Mouse (Mus musculus): ENCODE data around the gene Serhl. TPM values are rescaled to one million over a fixed set of nuclear protein-coding genes. Genes with fewer than 3 reads are reported as not detected.
A peak's percentile ranks its signal among the peaks of the same experiment; 100 is the strongest.

Serhl gene
- total RNA-seq, 2 experiments from 2014 or later, result 9.3 to 10.1 TPM

DNA sequence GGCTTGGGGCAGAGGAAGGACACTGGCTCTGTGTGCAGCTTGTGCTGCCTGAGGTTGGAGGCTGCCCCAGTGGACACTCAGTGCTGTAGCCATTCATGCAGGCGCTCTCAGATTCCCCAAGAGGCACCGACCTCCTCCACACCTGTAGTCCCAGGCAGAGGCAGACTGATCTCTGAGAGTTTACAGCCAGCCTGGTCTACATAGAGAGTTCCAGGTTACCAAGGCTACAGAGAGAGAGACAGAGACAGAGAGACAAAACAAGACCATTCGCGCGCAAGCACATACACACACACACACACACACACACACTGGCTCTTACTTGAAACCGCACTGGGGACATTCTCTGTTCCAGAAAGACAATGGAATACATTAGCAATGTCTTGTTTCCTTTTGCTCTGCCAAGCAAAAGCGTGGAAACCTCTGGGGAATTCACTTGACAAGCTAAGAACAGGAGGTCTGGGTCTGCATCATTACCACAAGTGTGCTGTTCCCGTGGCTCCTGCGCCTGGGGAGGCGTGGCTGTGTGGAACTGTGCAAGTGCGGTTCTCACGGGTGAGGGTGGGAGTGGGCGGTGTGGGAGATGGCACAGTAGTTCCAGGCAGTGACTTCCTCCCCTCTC is 5.2 kb upstream of the Serhl start:
- DNase-seq, result peak; percentile 23 to 37

DNA sequence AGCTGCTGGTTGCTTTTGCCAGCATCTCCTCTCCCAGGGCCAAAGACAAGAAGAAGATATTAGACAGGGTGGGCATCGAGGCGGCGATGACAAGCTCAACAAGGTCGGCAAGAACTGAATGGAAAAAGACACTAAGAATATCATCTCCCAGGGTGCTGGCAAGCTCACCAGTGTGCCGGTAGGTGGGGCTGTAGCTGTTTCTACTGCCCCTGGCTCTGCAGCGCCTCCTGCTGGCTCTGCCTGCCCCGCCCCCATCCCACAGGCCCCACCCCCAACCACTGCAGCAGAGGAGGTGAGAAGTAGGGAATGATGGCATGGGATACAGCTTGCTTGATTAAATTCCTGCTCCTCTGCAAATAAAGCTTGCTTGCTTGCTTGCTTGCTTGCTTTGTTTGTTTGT is 3.4 kb upstream of the Serhl start:
- DNase-seq, result no peak

DNA sequence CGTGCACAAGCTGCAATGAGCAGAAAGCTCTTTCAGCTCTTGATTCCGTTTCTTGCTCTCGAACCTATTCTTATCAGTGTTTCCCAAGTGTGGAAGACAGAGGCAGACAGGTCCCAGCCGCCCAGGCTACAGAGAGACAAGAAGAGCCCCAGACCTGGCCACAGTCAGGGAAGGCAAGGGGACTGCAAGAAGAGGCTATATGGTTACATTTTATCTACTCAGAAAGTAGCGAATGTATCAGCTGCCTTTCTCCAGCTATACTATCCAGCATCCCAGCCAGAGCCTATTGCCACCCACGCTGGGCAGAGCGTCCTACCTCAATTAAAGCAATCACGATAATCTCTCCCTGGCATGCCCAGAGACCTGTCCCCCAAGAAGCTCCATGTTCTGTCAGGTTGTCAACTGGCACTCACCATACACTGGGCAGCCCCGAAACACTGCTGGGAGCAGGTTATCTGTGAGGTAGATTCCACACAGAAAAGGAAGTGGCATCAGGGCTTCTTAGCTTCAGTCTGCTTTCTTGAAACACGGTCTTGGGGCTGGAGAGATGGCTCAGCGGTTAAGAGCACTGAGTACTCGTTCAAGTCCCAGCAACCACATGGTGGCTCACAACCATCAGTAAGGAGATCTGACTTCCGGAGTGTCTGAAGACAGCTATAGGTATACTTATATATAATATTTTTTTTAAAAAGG is 2.5 kb upstream of the Serhl start:
- DNase-seq, result no peak

DNA sequence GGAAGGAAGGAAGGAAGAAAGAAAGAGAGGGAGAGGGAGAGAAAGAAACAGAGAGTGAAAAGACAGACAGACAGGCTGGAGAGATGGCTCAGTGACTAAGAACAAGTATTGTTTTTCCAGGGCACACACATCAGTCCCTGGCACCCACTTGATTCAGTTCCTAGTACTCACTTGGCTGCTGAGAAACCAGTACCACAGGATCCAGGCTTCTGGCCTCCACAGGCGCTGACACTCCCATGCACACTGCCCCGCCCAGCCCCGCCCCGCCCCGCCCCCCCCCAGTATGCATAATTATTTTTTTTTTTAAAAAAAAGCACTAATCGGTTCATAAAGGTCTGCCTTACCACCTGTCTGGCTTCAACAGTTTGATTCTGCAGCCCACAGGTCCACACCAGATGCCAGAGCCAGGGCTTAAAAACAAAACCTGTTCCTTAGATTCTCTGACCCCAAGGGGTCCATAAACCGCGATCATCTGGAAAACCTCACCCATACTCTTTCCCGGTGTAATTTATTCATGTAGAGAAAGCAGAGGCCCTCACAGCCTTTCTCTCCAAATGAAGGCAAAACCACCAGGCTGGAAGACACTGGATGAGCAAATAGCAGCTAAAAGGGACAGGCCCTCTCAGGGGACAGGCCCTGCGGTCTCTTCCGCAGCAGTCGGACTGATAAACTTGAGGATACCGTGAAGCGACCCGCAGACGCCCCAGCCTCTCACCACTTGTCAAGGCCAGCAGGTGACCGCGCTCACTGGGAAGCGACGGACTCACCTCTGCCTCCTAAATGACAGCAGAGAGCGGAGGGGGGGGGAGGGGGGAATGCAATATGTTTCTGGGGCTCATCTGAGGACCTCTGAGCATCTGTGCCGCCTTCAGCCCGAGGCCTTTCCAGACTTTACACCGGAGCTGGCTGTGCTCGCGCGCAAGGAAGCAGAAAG is 544 bp upstream of the Serhl start:
- DNase-seq, result no peak

DNA sequence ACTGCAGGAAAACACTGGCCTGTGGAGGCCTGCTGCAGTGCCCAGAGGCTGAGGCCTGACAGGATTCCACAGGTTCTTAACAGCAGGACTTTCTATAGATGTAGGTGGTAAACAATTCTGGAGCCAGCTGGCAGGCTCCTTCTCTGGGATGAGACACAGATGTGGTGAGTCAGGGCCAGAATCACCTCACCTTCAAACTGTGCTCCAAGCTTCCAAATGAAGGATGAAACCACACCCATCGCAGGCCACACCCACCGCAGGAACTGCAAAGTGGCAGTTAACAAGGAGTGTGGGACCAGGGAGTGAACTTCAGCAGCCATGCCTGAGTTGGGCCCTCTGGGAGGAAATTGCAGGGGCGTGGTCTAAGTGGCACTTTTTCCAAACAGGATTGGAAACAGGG is 1.6 kb downstream of the Serhl start:
- no peak for DNase-seq

DNA sequence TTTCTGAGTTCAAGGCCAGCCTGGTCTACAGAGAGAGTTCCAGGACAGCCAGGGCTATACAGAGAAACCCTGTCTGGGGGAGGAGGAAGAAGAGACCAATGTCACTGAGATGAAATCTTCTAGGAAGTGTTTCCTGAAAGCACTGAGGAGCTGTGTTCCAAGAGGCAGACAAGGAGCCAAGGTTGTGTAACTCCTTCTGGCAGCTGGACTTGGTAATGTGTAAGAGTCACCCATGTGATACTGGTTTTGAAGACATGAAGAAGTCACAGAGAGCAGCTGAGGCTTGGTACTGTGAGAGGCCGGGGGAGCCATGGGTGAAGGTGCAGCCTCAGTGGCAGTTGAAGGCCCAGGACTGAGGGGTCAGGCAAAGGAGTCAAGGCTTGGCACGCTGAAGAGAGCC is 4.4 kb downstream of the Serhl start:
- no peak for DNase-seq

DNA sequence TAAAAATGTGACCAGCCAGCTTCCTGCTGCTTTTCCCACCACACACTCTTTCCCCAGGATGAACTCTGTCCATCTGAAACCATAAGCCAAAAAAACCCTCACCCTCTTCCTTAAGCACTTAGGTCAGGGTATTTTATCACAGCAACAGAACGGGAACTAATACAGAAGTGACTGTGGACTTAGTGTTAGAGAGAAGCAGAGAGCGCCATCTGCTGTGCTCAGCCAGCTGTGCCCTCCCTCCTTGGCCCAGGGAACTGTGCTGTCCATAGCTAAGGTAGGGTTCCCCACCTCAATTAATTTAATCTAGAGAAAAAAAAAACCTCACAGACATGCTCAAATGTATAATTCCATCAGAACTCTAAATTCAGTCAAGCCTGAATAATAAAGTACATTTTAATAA is 6.6 kb downstream of the Serhl start:
- no peak for DNase-seq

DNA sequence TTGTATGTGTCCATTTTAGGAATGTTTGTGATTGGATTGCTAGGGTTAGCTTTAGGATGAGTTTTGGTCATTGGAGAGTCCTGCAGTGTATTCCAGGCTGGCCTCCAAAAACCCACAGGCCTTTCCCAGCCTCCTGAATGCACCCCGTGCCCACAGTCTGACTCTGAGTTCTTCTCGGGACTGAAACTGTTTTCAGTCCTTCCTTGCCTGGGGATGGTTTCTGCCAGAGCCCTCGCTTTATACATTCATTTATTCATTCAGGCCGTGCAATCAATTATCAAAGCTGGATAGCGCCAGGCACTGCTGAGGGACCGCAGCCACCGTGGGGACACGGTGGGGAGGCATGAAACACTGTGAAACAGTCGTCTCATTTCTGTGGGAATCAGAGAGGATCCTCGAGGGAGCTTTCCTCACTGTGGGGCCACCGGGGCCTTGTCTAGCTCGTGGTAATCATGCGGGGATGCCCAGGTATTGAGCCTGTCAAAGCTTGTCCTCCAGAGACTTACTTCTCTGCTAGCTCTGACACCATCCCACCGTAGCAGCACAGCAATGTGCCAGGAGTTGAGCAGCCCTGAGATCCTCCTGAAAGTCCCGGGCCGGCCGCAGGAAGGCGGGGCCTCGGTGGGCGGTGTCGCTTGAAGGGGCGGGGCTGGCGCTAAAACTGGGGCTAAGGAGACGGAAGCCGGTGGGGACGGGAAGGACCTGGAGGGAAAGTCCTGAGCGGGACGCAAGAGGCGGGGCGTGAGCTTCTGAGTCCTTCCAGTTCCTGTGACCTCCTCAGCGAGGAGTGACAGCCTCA is 10.4 kb downstream of the Serhl start:
- DNase-seq, result peak; percentile 65 to 69

DNA sequence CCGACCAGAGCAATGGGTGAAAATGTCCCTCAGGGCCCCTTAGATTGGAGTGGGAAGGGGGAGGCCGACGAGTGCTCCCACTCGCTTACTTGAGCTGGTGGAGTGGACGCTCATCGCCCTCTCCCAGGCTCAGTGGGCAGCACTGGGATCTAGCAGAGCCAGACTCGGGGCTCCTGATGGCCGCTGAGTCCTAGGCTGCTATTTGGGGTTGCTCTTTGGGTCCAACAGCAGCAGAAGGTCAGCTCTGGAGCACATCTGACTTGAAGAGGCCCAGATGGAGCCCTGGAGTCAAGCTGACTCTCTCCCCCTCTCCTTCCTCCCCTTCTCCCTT is 11.0 kb downstream of the Serhl start:
- no peak for DNase-seq

DNA sequence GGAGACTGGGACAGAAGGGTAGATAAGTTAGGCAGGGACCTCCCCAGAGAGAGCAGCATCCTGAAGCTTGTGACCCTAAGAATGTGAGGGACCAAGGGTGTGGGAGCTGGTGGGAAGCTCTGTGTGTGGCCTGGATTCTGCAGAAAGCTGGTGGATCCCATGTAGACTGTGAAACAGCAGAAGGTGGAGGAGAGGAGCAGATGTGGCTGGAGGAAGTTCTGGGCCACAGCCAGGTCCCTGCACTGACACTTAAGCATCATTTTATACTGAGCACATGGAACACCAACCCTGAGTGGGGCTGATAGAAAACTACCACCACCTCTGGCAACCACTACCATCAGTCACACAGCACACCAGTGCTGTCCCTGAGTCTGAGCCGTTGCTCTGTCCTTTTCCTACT is 13.8 kb downstream of the Serhl start:
- DNase-seq, result no peak

DNA sequence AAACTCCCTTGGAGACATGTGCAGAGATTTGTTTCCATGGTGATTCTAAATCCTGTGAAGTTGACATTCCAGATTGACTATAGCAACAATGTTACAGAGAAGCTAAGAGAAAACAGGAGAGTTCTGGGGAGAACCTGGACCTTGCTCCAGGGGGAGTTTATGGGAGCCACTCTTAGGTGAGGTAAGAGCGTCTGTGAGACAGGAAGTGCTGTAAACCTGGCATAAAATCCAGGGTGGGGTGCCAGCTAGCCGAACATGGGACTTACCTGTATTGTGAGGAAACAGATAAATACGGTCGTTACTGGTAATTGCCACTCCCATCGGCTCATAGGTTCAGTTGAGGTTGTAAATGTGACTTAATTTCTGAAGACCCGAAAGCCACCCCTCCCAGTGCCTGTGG is 17.1 kb downstream of the Serhl start:
- no peak for DNase-seq

DNA sequence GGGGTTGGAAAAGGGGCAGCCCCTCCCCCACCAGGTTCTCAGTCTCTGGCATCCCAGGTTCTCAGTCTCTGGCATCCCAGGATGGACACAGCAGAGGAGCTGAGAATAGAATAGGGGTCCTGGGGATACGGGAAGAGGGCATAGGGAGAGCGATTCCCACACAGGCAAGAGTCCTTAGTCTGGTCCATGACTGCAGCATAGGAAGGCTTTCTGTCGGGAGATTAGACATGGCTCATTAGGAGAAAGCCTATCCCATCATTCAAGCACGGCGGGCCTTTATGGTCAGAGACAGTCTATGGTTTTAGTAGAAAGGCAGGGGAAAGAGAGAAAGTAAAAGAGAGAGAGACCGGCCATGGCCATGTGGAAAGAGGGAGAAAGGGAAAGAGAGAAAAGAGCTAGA is 18.5 kb downstream of the Serhl start:
- DNase-seq, result no peak

DNA sequence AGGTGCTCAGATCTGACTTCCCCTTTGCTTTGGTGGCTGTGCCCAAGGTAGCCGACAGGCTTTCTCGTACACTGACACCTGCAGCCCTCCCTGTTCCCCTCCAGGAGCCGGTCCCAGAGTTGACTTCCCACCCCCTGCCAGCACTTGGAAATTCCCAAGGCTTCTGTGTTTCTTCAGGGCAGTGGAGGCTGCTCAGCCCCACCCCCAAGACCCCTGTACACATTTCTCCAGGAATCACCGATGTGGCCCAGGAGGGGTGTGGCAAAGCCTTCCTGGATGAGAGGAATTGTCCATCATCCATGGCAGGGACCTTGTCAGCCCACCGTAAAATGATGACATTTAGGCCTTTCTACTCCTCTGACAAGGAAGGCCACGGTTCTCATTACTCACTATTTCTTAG is 22.0 kb downstream of the Serhl start:
- no peak for DNase-seq

DNA sequence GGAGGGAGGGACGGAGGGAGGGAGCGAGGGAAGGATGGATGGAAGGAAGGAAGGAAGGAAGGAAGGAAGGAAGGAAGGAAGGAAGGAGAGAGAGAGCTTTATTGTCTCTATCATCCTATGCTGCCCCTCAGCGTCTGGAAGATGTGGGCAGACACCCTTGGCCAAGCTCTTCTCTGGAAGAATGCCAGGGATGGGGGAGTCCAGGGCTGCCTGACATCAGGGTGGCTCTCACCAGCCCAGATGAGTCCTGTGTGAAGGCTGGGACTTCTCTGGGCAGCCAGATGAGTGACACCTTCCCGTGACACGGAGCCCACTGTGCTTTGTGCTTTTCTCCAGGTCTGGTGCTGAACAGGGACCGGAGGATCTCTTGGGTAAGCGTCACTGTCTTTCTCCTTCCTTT is 22.6 kb downstream of the Serhl start:
- no peak for DNase-seq

DNA sequence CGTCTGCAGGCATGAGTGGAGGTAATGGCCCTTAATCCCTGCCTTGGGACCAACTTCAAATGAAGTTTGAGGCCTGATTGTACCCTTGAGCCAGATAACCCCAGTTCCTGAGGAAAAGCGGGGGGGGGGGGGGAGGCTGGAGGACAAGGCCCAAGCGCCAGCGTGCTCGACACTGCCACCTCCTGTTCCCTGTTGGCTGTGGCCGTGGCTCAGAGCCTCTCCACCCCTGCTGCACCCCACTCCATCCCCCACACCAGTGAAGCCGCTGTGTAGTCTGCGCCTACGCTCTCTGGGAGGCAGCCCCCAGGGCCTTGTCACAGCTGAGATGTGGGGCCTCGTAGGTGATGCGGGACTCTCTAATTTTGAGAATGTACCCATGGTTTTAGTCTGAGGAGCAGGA is 23.6 kb downstream of the Serhl start:
- peak; percentile 53 to 64 for DNase-seq

DNA sequence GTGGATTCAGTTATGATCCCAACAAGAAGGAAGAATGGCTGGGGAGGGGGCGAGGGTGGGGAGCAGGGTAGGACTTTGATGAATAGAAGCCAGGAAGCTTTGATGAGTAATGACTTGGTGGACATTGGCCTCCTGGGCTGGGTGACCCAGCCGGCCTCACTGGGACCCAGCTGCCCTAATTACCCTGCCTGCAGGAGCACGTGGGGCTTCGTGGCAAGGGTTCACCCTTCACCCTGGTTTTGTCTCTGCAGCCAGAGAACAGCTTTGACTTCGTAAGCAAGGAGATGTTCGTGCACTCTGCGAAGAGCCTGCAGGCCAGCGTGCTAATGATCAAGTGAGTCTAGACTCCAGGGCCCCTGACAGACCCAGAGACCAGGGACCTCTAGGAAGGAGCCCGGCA is 24.8 kb downstream of the Serhl start:
- DNase-seq, result no peak

DNA sequence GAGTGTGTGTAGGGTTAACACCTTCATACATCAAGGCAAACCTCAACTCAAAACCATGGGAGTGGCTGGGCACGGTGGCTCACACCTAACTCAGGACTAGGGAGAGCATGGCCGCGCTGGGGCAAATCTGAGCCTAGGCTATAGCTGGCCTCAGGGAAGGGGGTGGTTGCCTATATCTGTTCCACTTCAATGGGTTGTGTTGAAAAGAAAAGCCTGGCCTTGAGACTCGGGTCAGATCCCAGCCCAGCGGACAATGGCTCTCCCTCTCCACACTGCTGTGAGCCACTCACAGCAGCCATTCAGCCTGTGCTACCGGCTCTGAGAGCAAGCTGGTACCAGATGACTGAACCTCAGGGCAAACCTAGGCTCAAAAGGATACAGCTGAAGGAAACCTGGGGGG is 25.8 kb downstream of the Serhl start:
- DNase-seq, result no peak

DNA sequence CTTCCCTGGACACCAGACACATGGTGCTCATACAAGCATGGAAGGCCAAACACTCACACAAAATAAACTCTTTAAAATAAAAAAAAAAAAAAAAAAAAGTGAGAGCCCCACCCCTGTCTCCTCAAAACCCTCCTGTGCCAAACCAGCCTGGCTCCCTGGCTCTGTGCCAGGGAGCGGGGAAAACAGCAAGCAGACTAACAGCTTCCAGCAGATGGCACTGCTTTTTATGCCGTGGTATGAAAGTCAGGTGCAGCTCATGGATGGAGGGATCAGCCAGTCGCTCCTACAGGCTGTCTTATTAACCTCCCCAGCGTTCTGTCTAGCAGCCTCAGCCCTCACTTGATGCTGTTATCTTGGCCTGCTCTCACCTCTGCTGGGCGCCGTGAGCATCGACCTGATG is 29.1 kb downstream of the Serhl start:
- peak in 1 of 2 experiments; percentile 57 for DNase-seq

DNA sequence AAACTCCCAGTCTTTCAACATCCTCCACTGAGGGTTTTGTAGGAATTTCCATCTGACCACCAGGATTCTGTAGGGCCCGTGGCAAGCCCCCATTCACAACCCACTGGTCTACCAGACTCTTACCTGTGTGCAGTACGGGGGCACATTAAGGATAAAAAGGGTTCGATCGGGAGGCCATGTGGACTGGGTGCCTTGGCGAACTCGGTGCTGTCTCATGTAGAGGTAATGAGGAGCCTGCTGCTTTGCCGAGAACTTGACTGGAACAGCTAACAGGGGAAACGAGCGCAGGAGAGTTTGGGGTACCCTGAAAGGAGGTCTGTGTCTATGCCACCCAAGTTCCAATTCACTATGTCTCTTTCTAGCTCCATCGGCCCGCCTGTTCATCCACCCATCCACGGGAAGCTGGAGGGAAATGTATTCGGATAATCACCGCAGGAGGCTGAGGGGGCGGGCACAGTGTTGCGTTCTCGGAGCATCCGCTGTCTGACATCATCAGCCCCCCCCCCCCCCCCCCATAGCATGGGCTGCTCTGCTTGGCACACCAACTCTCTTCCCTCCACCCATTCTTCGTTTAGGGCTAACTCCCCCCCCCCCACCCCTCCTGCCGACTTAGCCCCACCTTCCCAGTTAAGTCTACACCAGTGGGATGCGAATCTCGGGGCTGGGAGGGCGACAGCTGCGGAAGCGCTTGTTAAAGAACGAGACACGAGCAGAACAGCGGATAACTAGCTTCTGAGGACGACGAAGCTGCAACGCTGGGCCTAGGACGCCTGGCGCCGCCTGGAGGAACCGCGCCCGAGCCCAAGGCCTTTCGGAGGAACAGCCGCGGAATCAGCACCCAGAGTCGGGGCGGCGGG is 32.6 kb downstream of the Serhl start:
- peak; percentile 59 to 69 for DNase-seq

DNA sequence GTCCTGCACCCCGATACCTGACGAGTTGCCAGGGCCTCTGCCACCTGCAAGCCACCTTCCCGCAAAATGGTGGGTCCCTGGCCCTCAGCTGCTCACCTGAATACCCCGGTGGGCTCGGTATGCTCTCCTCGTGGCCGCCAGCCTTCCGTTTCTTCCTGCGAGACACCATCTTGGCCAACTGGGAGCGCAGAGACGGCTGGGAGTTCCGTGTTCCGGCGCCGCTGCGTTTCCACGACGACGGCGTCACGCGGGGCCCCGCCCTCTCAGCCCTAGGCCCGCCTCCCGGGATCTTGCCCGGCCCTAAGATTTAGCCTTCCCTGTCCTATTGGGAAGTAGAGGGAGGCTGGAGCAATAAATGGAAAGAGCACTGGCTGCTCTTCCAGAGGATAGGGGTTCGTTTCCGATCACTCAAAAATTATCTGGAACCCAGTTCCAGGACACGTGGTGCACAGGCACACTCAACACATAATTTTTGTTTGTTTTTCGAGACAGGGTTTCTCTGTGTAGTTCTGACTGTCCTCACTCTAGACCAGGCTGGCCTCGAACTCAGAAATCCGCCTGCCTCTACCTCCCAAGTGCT is 33.4 kb downstream of the Serhl start, which contains the start of gene Rrp7a:
TSS of gene Rrp7a (minus strand) at position 236 of the 580 bp plus-strand sequence.
- DNase-seq, result peak; percentile 92 to 94

DNA sequence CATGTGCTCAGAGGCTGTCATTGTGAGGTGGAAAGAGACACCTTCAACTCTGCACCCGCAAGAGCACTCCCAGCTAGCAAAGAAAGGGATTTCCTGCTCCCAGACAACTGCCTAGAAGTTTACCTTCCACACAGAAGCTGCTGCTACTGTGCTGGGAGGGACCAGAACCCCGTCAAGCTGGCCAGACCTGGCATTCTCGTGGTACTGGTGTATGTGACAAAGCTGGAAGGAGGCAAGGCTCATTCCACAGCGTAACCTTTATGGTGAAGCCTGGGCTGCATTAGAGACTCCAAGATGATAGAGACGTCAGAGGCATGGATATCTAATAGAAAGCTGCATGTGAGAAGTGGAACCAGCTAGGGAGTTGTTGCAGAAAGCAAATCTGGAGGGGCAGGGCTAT is 35.3 kb downstream of the Serhl start:
- no peak for DNase-seq
